Comparison of ENCODE assay signal across 8 mouse cellular contexts in genomic region chr13:110747223-110747868, GRCm38 (mm10).
DNase-seq lines count a peak whose midpoint lies in the region; ATAC-seq and TF ChIP-seq lines count a peak whose summit lies in the region.

No protein-coding gene starts in this region.

- no peak for TF ChIP-seq CTCF in kidney, postnatal 0 days (IDR thresholded peaks at IDR 0.05; ENCODE audit: low read depth)

- peak; percentile 12 for DNase-seq in left cerebral cortex, postnatal 4 days
- no peak for DNase-seq in left cerebral cortex, postnatal 14 days (ENCODE audit: low spot score in 2 of 2)
- DNase-seq in heart, adult 8-10 months (ENCODE audit: low spot score): peak; percentile 79
- peak; percentile 41 for DNase-seq in kidney, postnatal 0 days (ENCODE audit: low spot score)
- DNase-seq in lung, postnatal 4 days: peak; percentile 66 to 86
- DNase-seq in adrenal gland, postnatal 10 days: no peak

- H3K27me3 ChIP-seq in kidney, postnatal 0 days (ENCODE audit: insufficient read depth, low read length): no peaks in the 10 kb centered on the region
- H3K27me3 ChIP-seq in midbrain, embryonic 13.5 days: no peaks in the 10 kb centered on the region

- H3K9me3 ChIP-seq in kidney, postnatal 0 days (replicated peaks; ENCODE audit: low read length): no peaks in the 10 kb centered on the region
- no peaks in the 10 kb centered on the region for H3K9me3 ChIP-seq in midbrain, embryonic 13.5 days

- ATAC-seq in kidney, postnatal 0 days (replicated peaks; ENCODE audit: low FRiP score, low read depth): no peak
- ATAC-seq in frontal cortex, adult (ENCODE audit: low TSS enrichment): no peak
- ATAC-seq in midbrain, embryonic 13.5 days: no peak

- 48% methylated on average over 6 of the region's 6 CpGs for WGBS in kidney, postnatal 0 days
- WGBS in midbrain, embryonic 13.5 days: 54% methylated on average over 6 of the region's 6 CpGs

- intact Hi-C loops in left cerebral cortex, postnatal 4 days (cut with DNase I): loop anchor here (10.0 kb wide), 2 partner anchors 217 to 353 kb away; partner anchors contain the start of gene Plk2
- intact Hi-C loops in left cerebral cortex, postnatal 14 days (cut with DNase I): no loop called here

- no peak overlapping the region for H3K27ac ChIP-seq in kidney, postnatal 0 days
- no peak overlapping the region for H3K27ac ChIP-seq in midbrain, embryonic 13.5 days

- H3K4me2 ChIP-seq in kidney, postnatal 0 days (ENCODE audit: low read length): no peak overlapping the region
- no peak overlapping the region for H3K4me2 ChIP-seq in midbrain, embryonic 13.5 days (replicated peaks)

- no peak overlapping the region for H3K9ac ChIP-seq in kidney, postnatal 0 days (ENCODE audit: low read depth, low read length)
- H3K9ac ChIP-seq in midbrain, embryonic 13.5 days (replicated peaks): no peak overlapping the region

- H3K4me3 ChIP-seq in kidney, postnatal 0 days (replicated peaks; ENCODE audit: low read depth, low read length): no peak overlapping the region
- H3K4me3 ChIP-seq in midbrain, embryonic 13.5 days (replicated peaks): no peak overlapping the region

- no peaks in the 10 kb centered on the region for H3K4me1 ChIP-seq in kidney, postnatal 0 days (replicated peaks; ENCODE audit: insufficient read depth, low read length)
- peaks cover 9% of the 10 kb centered on the region; the same call in 1 of the 2 replicates for H3K4me1 ChIP-seq in midbrain, embryonic 13.5 days (replicated peaks)

- H3K36me3 ChIP-seq in kidney, postnatal 0 days (ENCODE audit: insufficient read depth, low read length): no peaks in the 10 kb centered on the region
- H3K36me3 ChIP-seq in midbrain, embryonic 13.5 days: no peaks in the 10 kb centered on the region

Comparison
In these comparisons a context has a peak if more than half of its experiments do, and no peak if none do; other contexts are left out.
1. DNase-seq: peak in left cerebral cortex, postnatal 4 days (single experiment), heart, adult 8-10 months (single experiment), kidney, postnatal 0 days (single experiment) and lung, postnatal 4 days (2 of 2); none in left cerebral cortex, postnatal 14 days (0 of 2) and adrenal gland, postnatal 10 days (single experiment).